Mouse (Mus musculus): ENCODE results near the gene Tnfrsf8. TPM values are rescaled to one million over a fixed set of nuclear protein-coding genes. Genes with fewer than 3 reads are reported as not detected.

Gene Tnfrsf8
- polyA plus RNA-seq, 1 experiment from 2014 or later, result 0.15 TPM

GRCm38 (mm10) chr4:145250002-145250401, 65.0 kb downstream of the Tnfrsf8 start:
- Histone ChIP-seq H3K9ac (ENCODE audit: low read length) (no peak overlapping the region), H3K36me3 (ENCODE audit: control insufficient read depth, insufficient read depth, low read length) (no peaks in the 10 kb centered on the region), H3K4me3 (ENCODE audit: low read depth, low read length) (no peak overlapping the region), H3K27me3 (replicated peaks; ENCODE audit: control insufficient read depth, insufficient read depth, low read length) (peaks cover 5% of the 10 kb centered on the region; the same call in 1 of the 2 replicates), H3K27ac (ENCODE audit: low read depth, low read length) (no peak overlapping the region), H3K9me3 (replicated peaks; ENCODE audit: control insufficient read depth, low read length) (no peaks in the 10 kb centered on the region), H3K4me2 (ENCODE audit: low read length) (no peak overlapping the region), H3K4me1 (ENCODE audit: control insufficient read depth, insufficient read depth, low read length) (0 out of 2 replicates have a peak, but pooled peaks cover 2% of the 10 kb centered on the region)
- DNase-seq (ENCODE audit: low spot score), result no peak
- ATAC-seq, result no peak
- WGBS, result 85% methylated on average over 4 of the region's 4 CpGs

DNA sequence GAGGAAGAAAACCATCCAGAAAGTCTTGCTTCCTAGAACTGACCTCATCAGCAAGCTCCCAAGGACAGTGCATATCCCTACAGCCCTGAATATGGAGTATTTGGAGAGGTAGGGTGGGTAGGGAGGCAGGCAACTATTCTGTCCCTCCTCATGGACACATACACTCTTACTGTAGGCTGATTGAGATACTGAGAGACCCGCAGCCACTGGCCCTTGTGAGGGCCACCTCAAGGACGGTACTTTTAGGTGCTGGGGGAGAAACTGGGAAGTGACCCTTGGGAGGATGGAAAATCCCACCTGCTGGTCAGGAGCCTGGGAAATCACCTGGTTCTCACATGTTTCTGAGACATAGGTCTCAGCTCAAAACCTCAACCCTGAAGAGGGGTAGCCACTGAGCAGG, 67.4 kb downstream of the Tnfrsf8 start:
- H3K9me3 ChIP-seq (replicated peaks; ENCODE audit: control insufficient read depth, low read length), result no peaks in the 10 kb centered on the region
- H3K4me1 ChIP-seq (ENCODE audit: control insufficient read depth, insufficient read depth, low read length), result 0 out of 2 replicates have a peak, but pooled peaks cover 2% of the 10 kb centered on the region
- H3K4me2 ChIP-seq (ENCODE audit: low read length), result no peak overlapping the region
- H3K27me3 ChIP-seq (replicated peaks; ENCODE audit: control insufficient read depth, insufficient read depth, low read length), result peaks cover 5% of the 10 kb centered on the region; the same call in 1 of the 2 replicates
- no peaks in the 10 kb centered on the region for H3K36me3 ChIP-seq (ENCODE audit: control insufficient read depth, insufficient read depth, low read length)
- no peak overlapping the region for H3K27ac ChIP-seq (ENCODE audit: low read depth, low read length)
- 72% methylated on average over 2 of the region's 2 CpGs for WGBS
- no peak overlapping the region for H3K9ac ChIP-seq (ENCODE audit: low read length)
- no peak for ATAC-seq
- H3K4me3 ChIP-seq (ENCODE audit: low read depth, low read length), result no peak overlapping the region
- no peak for DNase-seq (ENCODE audit: low spot score)

- 2% methylated on average over 47 of the region's 47 CpGs for WGBS
- ATAC-seq (peak; percentile 61), DNase-seq (ENCODE audit: low spot score) (peak; percentile 6)
- H3K9ac ChIP-seq (ENCODE audit: low read length), result peak within 1 kb of the TSS; percentile 54
- 0 out of 2 replicates have a peak, but pooled peaks cover 2% of the 10 kb centered on the region for H3K4me1 ChIP-seq (ENCODE audit: control insufficient read depth, insufficient read depth, low read length)
- no peaks in the 10 kb centered on the region for H3K9me3 ChIP-seq (replicated peaks; ENCODE audit: control insufficient read depth, low read length)
- peak within 1 kb of the TSS; percentile 59 for H3K4me2 ChIP-seq (ENCODE audit: low read length)
- H3K36me3 ChIP-seq (ENCODE audit: control insufficient read depth, insufficient read depth, low read length), result no peaks in the 10 kb centered on the region
- peak within 1 kb of the TSS; percentile 31 for H3K4me3 ChIP-seq (ENCODE audit: low read depth, low read length)
- no peak within 1 kb of the TSS for H3K27ac ChIP-seq (ENCODE audit: low read depth, low read length)
- peaks cover 5% of the 10 kb centered on the region; the same call in 1 of the 2 replicates for H3K27me3 ChIP-seq (replicated peaks; ENCODE audit: control insufficient read depth, insufficient read depth, low read length)
These were observed 68.6 kb downstream of the Tnfrsf8 start, which contains the start of gene Tnfrsf1b for GRCm38 (mm10) chr4:145246173-145247011. Gene Tnfrsf1b, minus strand, starts transcription at chr4:145246870.

DNA sequence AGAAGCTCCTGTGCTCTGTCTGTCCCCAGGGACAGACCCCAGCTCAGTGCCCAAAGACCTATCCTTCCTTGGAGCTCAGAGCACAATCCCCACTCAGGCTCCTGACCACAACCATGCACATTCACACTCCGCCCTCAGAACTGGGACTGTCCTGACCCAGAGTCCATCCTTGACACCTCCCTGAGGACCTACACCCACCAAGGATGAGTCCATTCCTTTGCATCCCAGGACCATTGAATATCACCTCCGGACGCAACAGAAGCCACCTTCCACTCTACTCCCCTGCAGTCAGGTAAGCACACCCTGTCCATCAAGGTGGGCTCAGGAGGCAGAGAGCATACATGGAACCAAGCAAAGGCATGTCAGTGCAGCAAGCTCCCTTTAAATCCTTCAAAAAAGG, 69.4 kb downstream of the Tnfrsf8 start:
- Histone ChIP-seq H3K9me3 (replicated peaks; ENCODE audit: control insufficient read depth, low read length) (no peaks in the 10 kb centered on the region), H3K27me3 (replicated peaks; ENCODE audit: control insufficient read depth, insufficient read depth, low read length) (peaks cover 5% of the 10 kb centered on the region; the same call in 1 of the 2 replicates), H3K4me1 (ENCODE audit: control insufficient read depth, insufficient read depth, low read length) (0 out of 2 replicates have a peak, but pooled peaks cover 2% of the 10 kb centered on the region), H3K4me2 (ENCODE audit: low read length) (no peak overlapping the region; the same call in 1 of the 2 replicates), H3K27ac (ENCODE audit: low read depth, low read length) (no peak overlapping the region), H3K36me3 (ENCODE audit: control insufficient read depth, insufficient read depth, low read length) (no peaks in the 10 kb centered on the region), H3K9ac (ENCODE audit: low read length) (no peak overlapping the region), H3K4me3 (ENCODE audit: low read depth, low read length) (no peak overlapping the region)
- no peak for DNase-seq (ENCODE audit: low spot score)
- ATAC-seq, result no peak
- 93% methylated on average over 3 of the region's 3 CpGs for WGBS

DNA sequence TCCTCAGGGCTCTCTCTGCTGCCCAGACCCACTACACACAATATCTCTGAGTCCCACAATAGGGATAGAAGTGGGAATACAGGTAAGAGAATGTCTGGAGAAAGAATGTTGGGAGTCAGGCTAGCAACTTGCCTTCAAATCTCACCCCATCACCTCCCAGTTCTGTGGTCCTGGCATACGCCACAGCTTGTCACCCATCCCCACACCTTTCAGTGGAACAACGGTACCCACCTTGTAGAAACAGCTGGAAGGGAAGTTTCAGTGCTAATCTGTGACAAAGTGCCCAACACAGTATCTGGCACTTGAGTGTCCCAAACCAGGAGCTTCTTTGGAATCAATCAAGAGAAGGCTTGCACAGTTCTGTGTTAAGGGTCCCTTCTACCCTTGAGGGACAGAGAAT, 70.3 kb downstream of the Tnfrsf8 start:
- Histone ChIP-seq H3K27me3 (replicated peaks; ENCODE audit: control insufficient read depth, insufficient read depth, low read length) (peaks cover 5% of the 10 kb centered on the region; the same call in 1 of the 2 replicates), H3K9me3 (replicated peaks; ENCODE audit: control insufficient read depth, low read length) (no peaks in the 10 kb centered on the region), H3K9ac (ENCODE audit: low read length) (no peak overlapping the region), H3K4me1 (ENCODE audit: control insufficient read depth, insufficient read depth, low read length) (0 out of 2 replicates have a peak, but pooled peaks cover 2% of the 10 kb centered on the region), H3K27ac (ENCODE audit: low read depth, low read length) (no peak overlapping the region), H3K4me3 (ENCODE audit: low read depth, low read length) (no peak overlapping the region), H3K4me2 (ENCODE audit: low read length) (no peak overlapping the region), H3K36me3 (ENCODE audit: control insufficient read depth, insufficient read depth, low read length) (no peaks in the 10 kb centered on the region)
- 88% methylated on average over 2 of the region's 2 CpGs for WGBS
- ATAC-seq (no peak), DNase-seq (ENCODE audit: low spot score) (no peak)

GRCm38 (mm10) chr4:145242719-145243350, 72.1 kb downstream of the Tnfrsf8 start:
- ATAC-seq (no peak), DNase-seq (ENCODE audit: low spot score) (no peak)
- H3K9ac ChIP-seq (ENCODE audit: low read length), result no peak overlapping the region
- H3K27ac ChIP-seq (ENCODE audit: low read depth, low read length), result no peak overlapping the region
- peaks cover 5% of the 10 kb centered on the region; the same call in 1 of the 2 replicates for H3K27me3 ChIP-seq (replicated peaks; ENCODE audit: control insufficient read depth, insufficient read depth, low read length)
- no peaks in the 10 kb centered on the region for H3K9me3 ChIP-seq (replicated peaks; ENCODE audit: control insufficient read depth, low read length)
- H3K4me3 ChIP-seq (ENCODE audit: low read depth, low read length), result no peak overlapping the region
- 64% methylated on average over 1 of the region's 1 CpGs for WGBS
- no peak overlapping the region for H3K4me2 ChIP-seq (ENCODE audit: low read length)
- no peaks in the 10 kb centered on the region for H3K36me3 ChIP-seq (ENCODE audit: control insufficient read depth, insufficient read depth, low read length)
- H3K4me1 ChIP-seq (ENCODE audit: control insufficient read depth, insufficient read depth, low read length), result 0 out of 2 replicates have a peak, but pooled peaks cover 2% of the 10 kb centered on the region

- 83% methylated on average over 4 of the region's 4 CpGs for WGBS
- H3K27ac ChIP-seq (ENCODE audit: low read depth, low read length), result no peak overlapping the region
- H3K9me3 ChIP-seq (replicated peaks; ENCODE audit: control insufficient read depth, low read length), result no peaks in the 10 kb centered on the region
These were observed 74.2 kb downstream of the Tnfrsf8 start for GRCm38 (mm10) chr4:145240723-145241231.

GRCm38 (mm10) chr4:145239049-145239830, 75.7 kb downstream of the Tnfrsf8 start:
- Histone ChIP-seq H3K9me3 (replicated peaks; ENCODE audit: control insufficient read depth, low read length) (no peaks in the 10 kb centered on the region), H3K9ac (ENCODE audit: low read length) (no peak overlapping the region), H3K4me3 (ENCODE audit: low read depth, low read length) (no peak overlapping the region), H3K27me3 (replicated peaks; ENCODE audit: control insufficient read depth, insufficient read depth, low read length) (no peaks in the 10 kb centered on the region), H3K27ac (ENCODE audit: low read depth, low read length) (no peak overlapping the region), H3K4me2 (ENCODE audit: low read length) (no peak overlapping the region), H3K4me1 (ENCODE audit: control insufficient read depth, insufficient read depth, low read length) (no peaks in the 10 kb centered on the region), H3K36me3 (ENCODE audit: control insufficient read depth, insufficient read depth, low read length) (no peaks in the 10 kb centered on the region)
- ATAC-seq (no peak), DNase-seq (ENCODE audit: low spot score) (peak; percentile 10)
- WGBS, result 65% methylated on average over 4 of the region's 4 CpGs

More at GRCm38 (mm10) chr4:145240723-145241231, 74.2 kb downstream of the Tnfrsf8 start:
- Histone ChIP-seq H3K36me3 (ENCODE audit: control insufficient read depth, insufficient read depth, low read length) (no peaks in the 10 kb centered on the region), H3K27me3 (replicated peaks; ENCODE audit: control insufficient read depth, insufficient read depth, low read length) (no peaks in the 10 kb centered on the region), H3K4me3 (ENCODE audit: low read depth, low read length) (no peak overlapping the region), H3K9ac (ENCODE audit: low read length) (no peak overlapping the region), H3K4me2 (ENCODE audit: low read length) (no peak overlapping the region), H3K4me1 (ENCODE audit: control insufficient read depth, insufficient read depth, low read length) (no peaks in the 10 kb centered on the region)
- no peak for ATAC-seq
- DNase-seq (ENCODE audit: low spot score), result no peak
